Mouse (Mus musculus): Measurements from ENCODE around the gene Slc31a1.

DNA sequence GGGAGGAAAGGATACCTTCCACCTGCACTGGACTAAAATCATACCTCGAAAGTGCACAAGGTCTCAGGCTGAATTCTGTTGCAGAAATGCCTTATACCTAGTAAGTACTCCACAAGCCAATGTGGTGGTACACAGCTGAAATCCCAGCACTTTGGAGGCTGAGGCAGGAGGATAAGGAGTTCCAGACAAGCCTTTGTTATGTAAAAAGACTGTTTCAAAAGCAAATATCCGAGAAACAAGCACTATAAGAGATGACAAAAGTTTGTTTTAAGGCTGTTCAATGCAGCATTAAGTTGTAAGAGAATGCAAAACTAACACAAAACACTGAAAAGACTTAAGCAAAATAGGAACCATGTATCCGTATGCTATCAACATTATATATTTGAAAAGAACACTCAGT lies 46.0 kb upstream of the Slc31a1 start:
- TF ChIP-seq CTCF (IDR thresholded peaks at IDR 0.05; ENCODE audit: low read depth) (no peak), EP300 (IDR thresholded peaks at IDR 0.05; ENCODE audit: low read depth) (no peak)
